Mouse (Mus musculus) midbrain, embryonic 11.5 days (tissue): ENCODE results near the gene Jmjd7. TPM values are rescaled to one million over a fixed set of nuclear protein-coding genes. Genes with fewer than 3 reads are reported as not detected.

ENCODE experiments used
- microRNA-seq: library from miRNA; unstranded; fragments of <30 nt; microRNA quantifications from one replicate; pipeline ENCODE4, GENCODE M21; 2017
- polyA plus RNA-seq: library from polyadenylated mRNA; unstranded; fragments of >200 nt; fragmentation: Nextera tagmentation; extraction: Ambion mirVana; gene quantifications from 2 replicates; pipeline ENCODE4 v1.2.1, GENCODE M21; 2014

Gene Jmjd7
- polyA plus RNA-seq, 1 experiment from 2014 or later, result 19.1 TPM

Small RNA genes lying within 50 kb of the gene (microRNA-seq; reads per million reads assigned to microRNA genes)
- not detected for gene Mir7665

Other genes with a start within 250 kb of the Jmjd7 start
- gene Rpap1, start 239.9 kb upstream of the Jmjd7 start, polyA plus RNA-seq, result 18.2 and 22.8 TPM in 2 replicates
- gene Tyro3, start 229.8 kb upstream of the Jmjd7 start, polyA plus RNA-seq, result 19.1 and 22.6 TPM in 2 replicates
- gene Mga, start 130.3 kb upstream of the Jmjd7 start, polyA plus RNA-seq, result 32.1 and 32.9 TPM in 2 replicates
- 2.9 and 3.4 TPM in 2 replicates for gene Mapkbp1, start 54.8 kb upstream of the Jmjd7 start, polyA plus RNA-seq
- 3.6 and 3.9 TPM in 2 replicates for gene Gm28042, start within 50 bp of the Jmjd7 start, polyA plus RNA-seq
- gene Pla2g4b, start 5.9 kb downstream of the Jmjd7 start, polyA plus RNA-seq, result 1.5 and 2.3 TPM in 2 replicates
- 10.2 and 17.2 TPM in 2 replicates for gene Ehd4, start 127.1 kb downstream of the Jmjd7 start, polyA plus RNA-seq
- 0.04 and 0.06 TPM in 2 replicates for gene Pla2g4e, start 217.9 kb downstream of the Jmjd7 start, polyA plus RNA-seq